Comparison of ENCODE assay signal across 20 mouse cellular contexts in genomic region chr11:76891738-76892349, GRCm38 (mm10). TPM values are rescaled to one million over a fixed set of nuclear protein-coding genes. Genes with fewer than 3 reads are reported as not detected.
"Had no signal": no experiment of that assay in that cellular context is flagged by ENCODE, and none has a peak within 500 bp of the region (broad histone marks: within the 10 kb centered on the region; RNA-seq: fewer than 3 reads in every experiment).

No protein-coding gene starts in this region.

- H3K4me3 ChIP-seq: left cerebral cortex, adult 2 months; limb, embryonic 10.5 days; liver, embryonic 15.5 days; midbrain, embryonic 10.5 days; neural tube, embryonic 13.5 days; stomach, embryonic 15.5 days had no signal

- DNase-seq: kidney, postnatal 25 days; lung, adult 2 months; lung, postnatal 36 days; retina, postnatal 1 day; right cerebral cortex, postnatal 4 days; thymus, postnatal 36 days had no signal

- ATAC-seq: lung, postnatal 0 days; midbrain, embryonic 16.5 days had no signal

- H3K27ac ChIP-seq: left cerebral cortex, adult 2 months; liver, embryonic 15.5 days; midbrain, embryonic 10.5 days; neural tube, embryonic 13.5 days; stomach, embryonic 15.5 days had no signal

RNA-seq across cellular contexts. Expression of gene Tmigd1, which starts 10.1 kb away (rescaled TPM):
- total RNA-seq: layer of hippocampus, postnatal 25 days; left cerebral cortex, adult 2 months; left cerebral cortex, postnatal 14 days; megakaryocyte, adult 5-6 weeks had no signal
- polyA plus RNA-seq: liver, embryonic 11.5 days; liver, embryonic 15.5 days; midbrain, embryonic 16.5 days; spleen, adult 2 months; testis, adult 2 months had no signal
